Mouse (Mus musculus) monocyte, adult 59 days (primary cell): ENCODE data around the gene Efcab9. TPM values are rescaled to one million over a fixed set of nuclear protein-coding genes. Genes with fewer than 3 reads are reported as not detected.

ENCODE experiments used
- total RNA-seq, 2 experiments: library from RNA; stranded (reverse); gene quantifications; one replicate each; pipeline ENCODE4 v1.2.4; 2023

The Efcab9 gene
- total RNA-seq: 1 to 10 TPM; 3.1 to 6.6 TPM

DNA sequence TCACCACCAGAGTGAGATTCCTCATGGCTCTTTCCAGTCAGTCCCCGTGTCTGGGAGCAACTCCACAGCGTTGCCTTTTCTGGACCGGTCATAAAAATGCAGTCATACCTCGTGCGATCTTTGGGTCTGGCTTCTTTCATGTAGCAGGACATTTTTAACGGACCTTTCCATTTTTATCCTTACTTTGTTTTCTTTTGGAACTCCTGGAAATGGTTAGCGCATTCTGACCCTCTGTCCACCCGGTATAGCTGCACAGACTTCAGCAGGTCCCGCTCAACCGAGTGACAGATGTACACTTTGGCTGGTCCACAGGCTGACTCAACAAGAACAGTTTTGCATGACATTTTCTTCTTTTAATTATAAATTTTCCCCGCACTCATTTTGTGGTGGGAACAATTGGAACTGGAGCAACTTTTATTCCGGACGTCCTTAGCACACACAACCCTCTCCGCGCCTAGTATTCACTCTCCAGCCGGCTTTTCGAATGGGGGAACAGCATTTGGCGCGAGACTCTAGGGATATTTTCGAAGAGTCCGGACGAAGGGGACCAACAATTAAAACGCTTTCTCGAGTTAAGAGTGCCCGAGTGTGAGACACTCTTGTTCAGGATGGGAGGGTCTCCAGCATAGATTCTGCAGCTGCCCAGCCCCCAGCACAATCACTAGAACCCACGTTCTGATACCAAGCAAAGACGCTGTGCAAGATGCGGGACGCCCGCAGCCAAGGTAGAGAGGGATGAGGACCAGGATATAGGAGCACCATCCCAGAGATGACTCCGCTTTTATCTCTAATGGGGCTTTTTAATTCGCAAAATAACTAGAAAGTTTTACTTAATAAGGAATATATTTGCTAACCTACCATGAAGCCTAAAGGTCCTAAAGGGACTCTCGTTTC, at the start of gene Efcab9:
Efcab9 (minus strand) TSS at position 211 of the 894 bp plus-strand sequence.

DNA sequence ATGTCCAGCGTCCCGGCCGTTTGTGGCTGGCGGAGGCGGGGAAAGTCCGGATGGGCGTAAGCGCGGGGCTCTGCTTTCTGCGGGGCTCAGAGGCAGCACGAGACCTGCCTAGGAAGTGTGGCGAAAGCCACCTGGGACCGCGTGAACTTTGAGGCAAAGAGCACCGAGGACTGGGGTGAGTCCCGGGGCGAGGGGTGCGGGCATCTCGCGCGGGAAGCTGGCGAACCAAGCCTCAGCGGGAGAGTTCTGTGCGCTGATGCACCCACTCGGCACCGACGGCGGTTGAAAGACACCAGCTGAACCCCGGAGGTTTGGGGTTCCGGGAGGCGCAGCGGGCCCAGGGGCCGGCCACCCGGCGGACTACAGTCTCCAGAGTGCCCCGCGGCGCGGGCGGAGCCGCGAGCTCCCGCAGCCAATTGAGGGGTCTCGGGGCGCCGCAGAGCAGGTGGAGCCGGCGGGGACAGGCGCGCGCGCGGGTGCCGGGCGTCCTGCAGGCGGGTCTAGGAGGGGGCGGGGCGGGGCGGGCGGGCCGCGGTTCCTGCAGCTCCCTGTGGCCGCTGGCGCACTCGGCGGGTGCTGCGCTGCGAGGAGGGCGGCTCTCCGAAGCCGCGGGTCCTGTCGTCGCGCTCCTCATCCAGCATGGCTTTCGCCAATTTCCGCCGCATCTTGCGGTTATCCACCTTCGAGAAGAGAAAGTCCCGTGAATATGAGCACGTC, 1.0 kb upstream of the Efcab9 start, which contains the start of gene Stk10:
Stk10 (plus strand) TSS at position 541 of the 717 bp plus-strand sequence.

Other genes with a start within 250 kb of the Efcab9 start
- 100 to 1,000 TPM in 1 of 2 experiments, 10 to 100 TPM in 1; 25.9 to 166 TPM for gene Hba-a1, start 248.6 kb downstream of the Efcab9 start, total RNA-seq
- not detected for gene Hbq1b, start 245.1 kb downstream of the Efcab9 start, total RNA-seq
- gene Hba-a2, start 235.6 kb downstream of the Efcab9 start, total RNA-seq: 100 to 1,000 TPM in 1 of 2 experiments, 10 to 100 TPM in 1; 12.9 to 122 TPM
- gene Hbq1a, start 232.0 kb downstream of the Efcab9 start, total RNA-seq: not detected
- gene Sh3pxd2b, start 184.3 kb downstream of the Efcab9 start, total RNA-seq: 10 to 100 TPM in 1 of 2 experiments, 1 to 10 TPM in 1; 9.4 to 10.0 TPM
- gene Ubtd2, start 76.7 kb downstream of the Efcab9 start, total RNA-seq: 1 to 10 TPM; 2.1 to 5.6 TPM
- 100 to 1,000 TPM; 477 to 557 TPM for gene Stk10, start 1.2 kb upstream of the Efcab9 start, total RNA-seq
- 10 to 100 TPM; 58.9 to 87.3 TPM for gene Fbxw11, start 110.6 kb upstream of the Efcab9 start, total RNA-seq